Mouse (Mus musculus): ENCODE results near the gene Cngb1. TPM values are rescaled to one million over a fixed set of nuclear protein-coding genes. Genes with fewer than 3 reads are reported as not detected.

Cngb1 gene
- total RNA-seq, 2 experiments from 2014 or later, result 0.08 to 0.66 TPM

GRCm38 (mm10) chr8:95202056-95202570, 104.3 kb downstream of the Cngb1 start:
- peak overlapping the region; percentile 30; the same call in 1 of the 2 replicates for H3K4me3 ChIP-seq
- peak overlapping the region; percentile 41; the same call in 1 of the 2 replicates for H3K27ac ChIP-seq
- no peak for DNase-seq
- intact Hi-C loops (cut with DNase I), result loop anchor here (5.0 to 10.0 kb wide), 2 partner anchors 67 to 250 kb away; no protein-coding TSS in a partner anchor
- no peak for TF ChIP-seq CTCF (IDR thresholded peaks at IDR 0.05)

- intact Hi-C loops (cut with DNase I), result loop anchor here (5.0 to 10.0 kb wide), 2 partner anchors 67 to 249 kb away; no protein-coding TSS in a partner anchor
- no peak for DNase-seq
- no peak overlapping the region for H3K4me3 ChIP-seq
- no peak for TF ChIP-seq CTCF (IDR thresholded peaks at IDR 0.05)
- no peak overlapping the region for H3K27ac ChIP-seq
Measured at GRCm38 (mm10) chr8:95201491-95201890, 104.9 kb downstream of the Cngb1 start.

DNA sequence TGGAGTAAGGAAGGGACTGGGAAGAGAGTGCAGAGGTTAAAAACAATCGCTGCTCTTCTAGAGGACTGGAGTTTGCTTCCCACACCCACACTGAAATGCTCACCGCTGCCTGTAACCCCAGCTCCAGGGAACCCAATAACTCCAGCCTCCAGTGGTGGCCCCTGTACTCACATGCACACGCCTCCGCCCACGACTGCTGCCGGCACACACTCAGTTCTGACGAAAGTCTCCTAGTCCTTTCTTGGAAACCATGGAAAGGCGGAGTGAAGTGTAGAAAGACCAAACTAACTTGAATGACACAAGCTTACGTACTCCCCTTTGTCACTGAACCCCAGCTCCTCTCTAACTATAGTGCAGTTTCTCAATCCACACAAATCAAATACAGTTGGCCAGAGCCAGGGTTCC, 106.4 kb downstream of the Cngb1 start:
- H3K4me3 ChIP-seq, result no peak overlapping the region
- intact Hi-C loops (cut with DNase I), result loop anchor here (5.0 to 10.0 kb wide), 2 partner anchors 65 to 248 kb away; no protein-coding TSS in a partner anchor
- no peak for TF ChIP-seq CTCF (IDR thresholded peaks at IDR 0.05)
- DNase-seq, result no peak
- no peak overlapping the region for H3K27ac ChIP-seq

GRCm38 (mm10) chr8:95195728-95196127, 110.7 kb downstream of the Cngb1 start:
- DNase-seq, result no peak
- TF ChIP-seq CTCF (IDR thresholded peaks at IDR 0.05), result no peak
- H3K4me3 ChIP-seq, result no peak overlapping the region
- intact Hi-C loops (cut with DNase I), result no loop called here
- no peak overlapping the region for H3K27ac ChIP-seq

DNA sequence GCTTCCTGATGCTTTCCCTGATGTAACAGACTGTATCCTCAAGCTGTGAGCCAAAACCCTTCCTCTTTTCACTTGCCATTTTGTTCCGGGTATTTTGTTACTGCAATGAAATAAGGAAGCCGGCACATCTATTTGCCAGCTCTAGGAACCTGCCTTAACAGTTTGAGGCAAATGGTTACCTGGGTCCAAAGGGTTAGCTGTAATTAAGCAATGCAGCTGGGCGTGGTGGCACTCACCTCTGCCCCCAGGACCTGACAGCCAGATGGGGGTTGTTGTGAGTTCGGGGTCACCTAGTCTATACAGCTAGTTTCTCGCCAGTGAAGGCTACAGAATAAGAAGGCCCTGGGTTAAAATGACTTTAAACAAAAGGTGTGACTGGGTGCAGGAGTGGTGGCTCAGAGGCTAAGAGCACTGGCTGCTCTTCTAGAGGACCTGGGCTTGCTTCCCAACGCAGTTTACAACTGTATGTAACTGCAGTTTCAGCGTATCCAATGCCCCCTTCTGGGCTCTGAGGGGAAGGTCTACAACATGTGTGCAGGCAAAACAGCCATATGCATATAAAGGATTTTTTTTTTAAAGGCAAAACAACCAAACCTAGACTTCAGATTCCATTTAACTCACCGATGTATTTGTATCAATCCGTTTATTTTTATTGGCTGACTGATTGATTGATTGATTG, 114.7 kb downstream of the Cngb1 start:
- TF ChIP-seq CTCF (IDR thresholded peaks at IDR 0.05), result no peak
- DNase-seq, result no peak
- Histone ChIP-seq H3K4me3 (no peak overlapping the region), H3K27ac (no peak overlapping the region)
- intact Hi-C loops (cut with DNase I), result no loop called here

Other genes with a start within 250 kb of the Cngb1 start
- gene Katnb1, start 225.4 kb downstream of the Cngb1 start, total RNA-seq (2021), result 1 to 10 TPM; 6.4 to 7.6 TPM
- 10 to 100 TPM in 1 of 2 experiments, 1 to 10 TPM in 1; 5.2 to 11.4 TPM for gene Kifc3, start 103.8 kb downstream of the Cngb1 start, total RNA-seq (2021)
- gene Tepp, start 4.0 kb upstream of the Cngb1 start, total RNA-seq (2021), result not detected
- 1 to 10 TPM; 3.3 to 4.4 TPM for gene Zfp319, start 25.4 kb upstream of the Cngb1 start, total RNA-seq (2021)
- gene Usb1, start 25.7 kb upstream of the Cngb1 start, total RNA-seq (2021), result 1 to 10 TPM; 5.8 to 7.1 TPM
- gene Mmp15, start 45.7 kb upstream of the Cngb1 start, total RNA-seq (2021), result 10 to 100 TPM; 13.8 to 17.0 TPM
- gene Cfap20, start 128.3 kb upstream of the Cngb1 start, total RNA-seq (2021), result 1 to 10 TPM; 6.5 TPM
- 10 to 100 TPM; 23.1 to 23.7 TPM for gene Csnk2a2, start 183.5 kb upstream of the Cngb1 start, total RNA-seq (2021)
- not detected for gene Ccdc113, start 227.5 kb upstream of the Cngb1 start, total RNA-seq (2021)